Mouse (Mus musculus): ENCODE data around the gene LTO1. TPM values are rescaled to one million over a fixed set of nuclear protein-coding genes. Genes with fewer than 3 reads are reported as not detected.

LTO1 gene
- polyA plus RNA-seq, 1 experiment from 2014 or later, result 27.2 TPM

DNA sequence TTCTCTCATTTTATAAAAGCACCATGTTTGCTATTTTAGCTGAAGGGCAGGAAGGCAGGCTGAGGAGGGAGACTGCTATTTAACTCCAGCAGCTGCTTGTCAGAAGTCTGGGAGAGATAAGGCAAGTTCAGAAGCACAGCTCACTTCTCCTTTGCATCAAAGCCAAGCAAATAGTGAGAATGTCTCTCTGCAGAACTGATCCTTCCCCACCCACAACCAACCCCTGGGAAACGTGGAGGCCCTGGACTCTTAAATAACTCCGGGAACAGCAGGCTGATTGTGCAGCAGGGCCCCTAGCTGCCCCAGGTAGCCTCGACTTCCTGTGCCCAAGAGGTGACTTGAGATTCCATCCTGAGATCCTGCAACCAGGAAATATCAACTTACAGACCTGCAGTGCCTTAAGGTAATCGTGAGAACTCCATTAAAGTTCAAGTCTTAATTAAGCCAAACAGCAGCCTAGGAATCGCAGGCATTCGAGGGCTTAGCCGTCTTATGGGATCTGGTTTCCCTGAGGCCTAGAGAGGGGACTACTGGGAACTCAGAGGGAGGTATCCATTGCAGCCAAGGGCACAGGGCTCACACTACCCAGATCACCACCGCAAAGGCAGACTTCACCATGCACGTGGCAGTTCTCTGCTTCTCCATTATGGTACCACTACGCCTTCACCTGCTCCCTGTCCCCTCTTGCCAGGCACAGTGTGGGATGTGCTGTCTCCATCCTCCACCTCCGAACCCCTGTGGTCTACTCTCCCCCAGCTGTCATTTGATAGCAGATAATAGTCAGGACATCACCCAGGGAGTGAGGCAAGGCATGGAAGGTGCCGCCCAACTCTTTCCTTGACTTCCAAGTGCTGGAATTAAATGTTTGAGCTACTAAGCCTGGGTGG lies 43.9 kb downstream of the LTO1 start:
- Histone ChIP-seq H3K9me3 (replicated peaks) (no peaks in the 10 kb centered on the region), H3K27ac (peak overlapping the region; percentile 80), H3K36me3 (no peaks in the 10 kb centered on the region), H3K27me3 (ENCODE audit: low read depth, poor library complexity, severe bottlenecking) (no peaks in the 10 kb centered on the region), H3K4me1 (peaks cover 27% of the 10 kb centered on the region), H3K4me3 (no peak overlapping the region)
- no peak for DNase-seq (ENCODE audit: low spot score)
- WGBS, result 50% methylated on average over 12 of the region's 12 CpGs

DNA sequence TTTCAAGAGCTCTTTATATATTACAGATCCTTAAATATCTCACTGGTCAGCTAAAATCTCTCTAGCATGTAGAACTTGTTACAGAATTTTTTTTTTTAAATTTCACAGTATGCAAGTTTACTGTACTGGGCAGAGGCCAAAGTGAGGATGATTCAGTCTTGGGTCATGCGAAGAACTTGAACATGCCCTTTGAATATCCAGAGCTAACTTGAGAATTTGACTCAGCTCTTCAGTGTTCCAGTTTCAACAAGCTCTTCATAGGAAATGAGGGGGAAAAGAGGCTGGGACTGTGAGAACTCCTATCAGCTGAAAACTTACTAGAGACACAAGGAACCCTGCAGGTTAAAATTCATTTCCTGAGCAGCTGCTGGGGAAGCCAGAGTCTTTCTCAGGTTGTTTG lies 49.0 kb downstream of the LTO1 start:
- no peak for DNase-seq (ENCODE audit: low spot score)
- Histone ChIP-seq H3K27me3 (ENCODE audit: low read depth, poor library complexity, severe bottlenecking) (no peaks in the 10 kb centered on the region), H3K4me1 (peaks cover 13% of the 10 kb centered on the region), H3K4me3 (no peak overlapping the region), H3K36me3 (no peaks in the 10 kb centered on the region), H3K9me3 (replicated peaks) (no peaks in the 10 kb centered on the region), H3K27ac (no peak overlapping the region)
- 89% methylated on average over 1 of the region's 1 CpGs for WGBS

DNA sequence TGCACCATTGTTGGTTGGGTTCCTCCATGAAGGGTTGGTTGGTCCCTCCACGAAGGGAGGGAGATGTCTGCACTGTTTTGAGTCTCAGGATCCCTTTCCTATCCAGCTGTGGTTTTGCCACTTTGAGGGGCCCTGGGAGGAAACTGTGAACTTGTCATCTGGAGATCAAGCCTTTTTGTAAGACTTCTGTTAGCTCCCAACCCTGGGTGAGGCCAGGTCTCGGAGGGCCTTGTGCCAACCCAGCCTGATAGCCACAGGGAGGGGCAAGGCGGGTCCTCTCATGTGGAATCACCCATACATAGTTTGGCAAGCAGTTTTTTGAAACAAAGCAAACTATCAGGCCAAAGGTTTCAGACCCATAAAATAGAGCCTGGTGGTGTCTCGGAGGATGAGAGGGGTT lies 49.4 kb downstream of the LTO1 start:
- no peaks in the 10 kb centered on the region for H3K36me3 ChIP-seq
- 86% methylated on average over 4 of the region's 4 CpGs for WGBS
- H3K9me3 ChIP-seq (replicated peaks), result no peaks in the 10 kb centered on the region
- peaks cover 8% of the 10 kb centered on the region; the same call in 1 of the 2 replicates for H3K4me1 ChIP-seq
- no peak overlapping the region for H3K27ac ChIP-seq
- H3K4me3 ChIP-seq, result no peak overlapping the region
- no peak for DNase-seq (ENCODE audit: low spot score)
- no peaks in the 10 kb centered on the region for H3K27me3 ChIP-seq (ENCODE audit: low read depth, poor library complexity, severe bottlenecking)

DNA sequence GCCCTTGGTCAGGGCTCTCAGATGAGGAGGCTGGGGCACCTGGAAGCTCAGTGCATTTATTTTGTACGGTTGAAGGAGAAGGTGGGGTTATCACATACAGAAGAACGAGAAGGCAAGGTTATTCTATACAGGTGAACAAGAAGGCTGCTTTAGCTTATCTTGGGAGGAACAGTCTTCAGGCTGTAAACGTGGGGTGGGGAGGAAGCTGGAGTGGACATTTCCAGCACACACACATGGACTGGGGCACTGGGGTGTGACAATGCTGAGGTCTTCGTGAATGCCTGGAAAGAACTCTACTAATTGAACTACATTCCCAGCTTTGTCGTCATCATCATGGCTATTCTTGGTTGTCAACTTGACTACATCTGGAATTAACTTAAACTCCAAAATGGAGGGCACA lies 51.0 kb downstream of the LTO1 start:
- no peak for DNase-seq (ENCODE audit: low spot score)
- Histone ChIP-seq H3K27ac (no peak overlapping the region), H3K27me3 (ENCODE audit: low read depth, poor library complexity, severe bottlenecking) (no peaks in the 10 kb centered on the region), H3K4me1 (peaks cover 1% of the 10 kb centered on the region; the same call in 1 of the 2 replicates), H3K36me3 (no peaks in the 10 kb centered on the region), H3K4me3 (no peak overlapping the region), H3K9me3 (replicated peaks) (no peaks in the 10 kb centered on the region)
- WGBS, result 81% methylated on average over 5 of the region's 5 CpGs

DNA sequence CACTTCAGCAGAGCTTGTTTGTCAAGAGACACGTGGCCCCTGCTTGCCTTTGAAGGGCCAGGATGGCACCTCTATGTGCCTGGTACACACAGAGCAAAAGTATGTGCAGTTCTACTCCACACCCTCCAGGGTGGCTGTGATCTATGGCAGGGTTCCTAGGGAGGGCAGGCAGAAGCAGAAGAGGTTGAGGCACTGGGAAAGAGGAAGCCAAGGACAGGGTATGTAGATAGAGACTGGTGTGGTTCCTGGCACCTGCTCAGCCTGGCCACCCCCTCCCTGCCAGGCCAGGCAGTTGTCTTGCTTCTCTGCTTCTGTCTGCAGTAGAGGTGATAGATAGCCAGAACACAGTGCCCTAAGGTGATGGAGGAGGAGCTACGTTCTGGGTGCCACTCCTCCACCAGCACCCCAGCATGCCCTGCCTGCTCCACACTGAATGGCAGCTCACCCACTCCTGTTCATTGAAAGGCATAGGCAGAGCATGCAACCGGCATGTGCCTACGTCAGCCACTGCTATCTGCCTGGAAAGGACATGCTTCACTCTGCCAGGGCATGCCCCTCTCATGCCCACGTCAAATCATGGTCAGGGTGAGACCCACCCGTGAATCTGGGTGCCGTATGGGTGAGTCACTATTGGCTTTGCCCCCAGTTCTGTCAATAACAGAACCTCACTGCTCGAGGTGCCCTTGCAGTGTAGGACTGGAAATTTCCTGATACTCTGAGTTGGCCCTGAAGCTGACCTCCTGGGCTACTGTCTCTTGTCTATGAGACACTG lies 56.3 kb downstream of the LTO1 start:
- peaks cover 5% of the 10 kb centered on the region; the same call in 1 of the 2 replicates for H3K4me1 ChIP-seq
- no peaks in the 10 kb centered on the region for H3K27me3 ChIP-seq (ENCODE audit: low read depth, poor library complexity, severe bottlenecking)
- no peaks in the 10 kb centered on the region for H3K9me3 ChIP-seq (replicated peaks)
- H3K27ac ChIP-seq, result no peak overlapping the region
- H3K36me3 ChIP-seq, result no peaks in the 10 kb centered on the region
- no peak overlapping the region for H3K4me3 ChIP-seq
- WGBS, result 63% methylated on average over 8 of the region's 8 CpGs
- DNase-seq (ENCODE audit: low spot score), result no peak

DNA sequence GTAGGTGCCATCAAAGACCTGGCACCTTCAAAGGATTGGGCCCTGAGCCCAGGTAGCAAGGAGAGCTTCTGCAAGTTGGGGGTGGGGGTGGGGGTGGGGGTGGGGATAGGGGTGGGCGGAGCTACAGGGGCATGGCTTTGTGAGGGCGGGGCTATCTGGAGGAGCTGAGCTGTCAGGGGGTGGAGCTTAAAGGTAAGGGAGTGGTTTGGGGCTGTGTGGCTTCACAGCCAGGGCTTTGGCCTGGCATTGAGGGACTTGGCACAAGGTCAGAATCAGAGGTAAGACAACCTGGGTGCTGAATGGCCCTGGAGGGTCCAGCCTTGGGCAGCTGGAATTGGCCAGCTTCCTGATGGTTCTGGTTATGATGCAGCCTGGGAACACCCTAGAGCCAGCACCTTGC lies 56.9 kb downstream of the LTO1 start:
- H3K27ac ChIP-seq, result no peak overlapping the region
- no peak for DNase-seq (ENCODE audit: low spot score)
- H3K36me3 ChIP-seq, result no peaks in the 10 kb centered on the region
- H3K4me3 ChIP-seq, result no peak overlapping the region
- no peaks in the 10 kb centered on the region for H3K9me3 ChIP-seq (replicated peaks)
- peaks cover 5% of the 10 kb centered on the region; the same call in 1 of the 2 replicates for H3K4me1 ChIP-seq
- WGBS, result 48% methylated on average over 2 of the region's 2 CpGs
- no peaks in the 10 kb centered on the region for H3K27me3 ChIP-seq (ENCODE audit: low read depth, poor library complexity, severe bottlenecking)

DNA sequence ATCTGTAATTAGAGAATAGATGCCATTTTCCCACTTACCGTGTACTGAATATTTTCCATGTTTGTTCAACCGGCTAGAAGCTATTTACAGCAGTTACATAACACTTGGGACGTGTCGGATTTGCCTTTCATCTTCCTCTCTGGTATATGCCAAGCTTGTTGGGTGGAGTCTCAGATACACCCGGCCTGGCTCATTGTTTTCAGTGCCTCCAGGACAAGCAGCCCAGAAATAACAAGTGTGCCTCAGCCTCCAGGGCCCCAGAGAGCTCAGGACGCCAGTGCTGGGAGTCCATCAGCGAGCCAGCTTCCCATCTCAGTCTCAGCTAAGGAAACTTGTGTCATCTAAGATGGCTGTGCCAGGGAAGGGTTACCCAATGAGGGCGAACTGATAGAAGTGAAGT lies 58.6 kb downstream of the LTO1 start:
- peaks cover 5% of the 10 kb centered on the region; the same call in 1 of the 2 replicates for H3K4me1 ChIP-seq
- H3K4me3 ChIP-seq, result no peak overlapping the region
- no peaks in the 10 kb centered on the region for H3K9me3 ChIP-seq (replicated peaks)
- WGBS, result 73% methylated on average over 8 of the region's 8 CpGs
- no peak overlapping the region for H3K27ac ChIP-seq
- H3K27me3 ChIP-seq (ENCODE audit: low read depth, poor library complexity, severe bottlenecking), result no peaks in the 10 kb centered on the region
- no peak for DNase-seq (ENCODE audit: low spot score)
- H3K36me3 ChIP-seq, result no peaks in the 10 kb centered on the region

DNA sequence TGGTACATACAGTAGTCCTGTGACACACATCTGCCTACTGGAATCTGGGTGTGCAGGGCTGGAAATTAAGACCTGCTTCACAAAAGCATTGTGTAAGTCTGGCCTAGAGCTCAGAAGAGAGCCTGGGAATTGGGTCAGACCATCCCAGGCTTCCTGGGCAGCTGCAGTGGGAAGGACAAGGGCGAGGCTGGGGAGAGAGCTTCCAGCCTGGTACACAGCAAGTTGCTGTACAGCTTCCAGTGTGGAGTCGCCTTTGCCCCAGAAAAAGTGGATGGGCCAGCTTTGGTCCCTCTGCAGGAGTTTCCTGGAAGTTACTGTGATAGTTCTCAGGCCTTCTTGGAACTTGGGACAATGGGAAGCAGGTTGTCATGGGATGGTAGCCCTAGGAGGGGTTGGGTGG lies 62.2 kb downstream of the LTO1 start:
- peaks cover 4% of the 10 kb centered on the region; the same call in 1 of the 2 replicates for H3K4me1 ChIP-seq
- no peak overlapping the region for H3K4me3 ChIP-seq
- WGBS, result 86% methylated on average over 2 of the region's 2 CpGs
- DNase-seq (ENCODE audit: low spot score), result no peak
- no peaks in the 10 kb centered on the region for H3K36me3 ChIP-seq
- H3K27me3 ChIP-seq (ENCODE audit: low read depth, poor library complexity, severe bottlenecking), result no peaks in the 10 kb centered on the region
- H3K27ac ChIP-seq, result no peak overlapping the region
- H3K9me3 ChIP-seq (replicated peaks), result no peaks in the 10 kb centered on the region

DNA sequence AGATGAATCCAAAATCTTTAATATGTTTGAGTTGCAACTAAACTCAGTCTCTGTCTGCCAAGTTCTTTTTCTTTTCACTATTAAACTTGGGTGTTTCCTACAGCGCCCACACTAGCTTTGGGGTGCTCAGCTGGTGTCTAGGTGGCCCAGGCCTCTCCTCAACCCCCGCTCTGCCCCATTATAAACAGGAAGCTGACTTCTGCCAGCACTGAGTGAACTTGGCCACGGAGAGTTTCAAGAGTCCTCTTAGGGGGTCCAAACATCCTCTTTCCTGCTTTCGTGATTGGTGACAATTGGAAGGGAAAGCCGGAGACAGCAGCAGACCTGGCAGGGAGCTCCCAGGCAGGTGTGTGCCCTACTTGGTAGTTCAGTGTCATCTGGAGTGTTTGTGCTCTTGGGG lies 64.9 kb downstream of the LTO1 start:
- H3K27me3 ChIP-seq (ENCODE audit: low read depth, poor library complexity, severe bottlenecking), result no peaks in the 10 kb centered on the region
- WGBS, result 82% methylated on average over 5 of the region's 5 CpGs
- no peak for DNase-seq (ENCODE audit: low spot score)
- H3K4me3 ChIP-seq, result no peak overlapping the region
- H3K4me1 ChIP-seq, result peaks cover 4% of the 10 kb centered on the region; the same call in 1 of the 2 replicates
- no peaks in the 10 kb centered on the region for H3K9me3 ChIP-seq (replicated peaks)
- H3K27ac ChIP-seq, result no peak overlapping the region
- H3K36me3 ChIP-seq, result no peaks in the 10 kb centered on the region

Other genes starting within 250 kb of the LTO1 start
- gene Ano1, start 163.1 kb upstream of the LTO1 start, polyA plus RNA-seq (2016; fragmentation: Nextera tagmentation; extraction: Ambion mirVana), result 3.1 and 6.0 TPM in 2 replicates
- gene Fgf3, start 77.0 kb upstream of the LTO1 start, polyA plus RNA-seq (2016; fragmentation: Nextera tagmentation; extraction: Ambion mirVana), result 0.41 and 0.46 TPM in 2 replicates
- gene Fgf4, start 67.7 kb upstream of the LTO1 start, polyA plus RNA-seq (2016; fragmentation: Nextera tagmentation; extraction: Ambion mirVana), result 1.5 and 3.2 TPM in 2 replicates
- gene Fgf15, start 18.6 kb upstream of the LTO1 start, polyA plus RNA-seq (2016; fragmentation: Nextera tagmentation; extraction: Ambion mirVana), result 0.35 and 0.70 TPM in 2 replicates
- gene Ccnd1, start 24.8 kb downstream of the LTO1 start, polyA plus RNA-seq (2016; fragmentation: Nextera tagmentation; extraction: Ambion mirVana), result 152 and 160 TPM in 2 replicates

Data from limb, embryonic 10.5 days (tissue).